Mouse (Mus musculus) kidney, postnatal 0 days (tissue): ENCODE results near the gene Ap3m1. TPM values are rescaled to one million over a fixed set of nuclear protein-coding genes. Genes with fewer than 3 reads are reported as not detected.

Source experiments
- ATAC-seq: fragments of 200-750 bp; cut with Nextera tagmentation; replicated peaks from 2 replicates; pipeline ENCODE4 v1.8.0; 2017; ENCODE audit warnings: low read depth, moderate number of reproducible peaks, moderate TSS enrichment, moderate library complexity; ENCODE audit not compliant: low FRiP score
- DNase-seq: peaks from one replicate; pipeline ENCODE4 v3.0.0-alpha.2; 2016; ENCODE audit warnings: low spot score
- H3K27ac ChIP-seq: fragments of 300-500 bp; sonication (generic); 2 replicates; pipeline ENCODE4 v1.5.1; 2014; ENCODE audit warnings: mild to moderate bottlenecking
- H3K27me3 ChIP-seq: fragments of 300-500 bp; sonication (generic); 2 replicates; pipeline ENCODE4 v1.6.1; 2014; ENCODE audit warnings: low read length, mixed read lengths; ENCODE audit not compliant: insufficient read depth
- H3K36me3 ChIP-seq: fragments of 300-500 bp; sonication (generic); 2 replicates; pipeline ENCODE4 v1.6.1; 2014; ENCODE audit warnings: low read length, mixed read lengths; ENCODE audit not compliant: insufficient read depth
- H3K4me1 ChIP-seq: fragments of 300-500 bp; sonication (generic); replicated peaks from 2 replicates; pipeline ENCODE4 v1.6.1; 2014; ENCODE audit warnings: antibody characterized with exemption, low read length, mixed read lengths; ENCODE audit not compliant: insufficient read depth
- H3K4me2 ChIP-seq: fragments of 300-500 bp; sonication (generic); 2 replicates; pipeline ENCODE4 v1.6.1; 2014; ENCODE audit warnings: mild to moderate bottlenecking, low read length, moderate library complexity, mixed read lengths
- H3K4me3 ChIP-seq: fragments of 300-500 bp; sonication (generic); replicated peaks from 2 replicates; pipeline ENCODE4 v1.5.1; 2014; ENCODE audit warnings: low read depth, low read length
- H3K9ac ChIP-seq: fragments of 300-500 bp; sonication (generic); 2 replicates; pipeline ENCODE4 v1.6.1; 2014; ENCODE audit warnings: low read depth, low read length
- H3K9me3 ChIP-seq: fragments of 300-500 bp; sonication (generic); replicated peaks from 2 replicates; pipeline ENCODE4 v1.6.1; 2016; ENCODE audit warnings: low read length, inconsistent platforms, mixed read lengths
- CTCF ChIP-seq: IDR thresholded peaks from 2 replicates; pipeline ENCODE4 v1.5.1; 2016; ENCODE audit warnings: antibody characterized with exemption, low read depth, mild to moderate bottlenecking, moderate library complexity
- WGBS: fragments of 180-500 bp; shearing (Covaris S2); extraction: QIAGEN DNeasy Blood & Tissue Kit; methylation state at CpG from one replicate; pipeline ENCODE4 v1.1.7; 2014; 5-methylcytosine and 5-hydroxymethylcytosine counted together
- polyA plus RNA-seq: library from polyadenylated mRNA; unstranded; fragments of >200 nt; fragmentation: Nextera tagmentation; extraction: Ambion mirVana; gene quantifications from 2 replicates; pipeline ENCODE4 v1.2.1, GENCODE M21; 2015

The Ap3m1 gene
- polyA plus RNA-seq, 1 experiment from 2014 or later: 50.7 TPM

- Histone ChIP-seq H3K4me3 (no peak overlapping the region), H3K27ac (no peak overlapping the region), H3K4me1 (0 out of 2 replicates have a peak, but pooled peaks cover 6% of the 10 kb centered on the region), H3K36me3 (0 out of 2 replicates have a peak, but pooled peaks cover 3% of the 10 kb centered on the region), H3K9ac (no peak overlapping the region), H3K9me3 (no peaks in the 10 kb centered on the region), H3K4me2 (no peak overlapping the region), H3K27me3 (no peaks in the 10 kb centered on the region)
- TF ChIP-seq CTCF: peak; percentile 71
- peak; percentile 62 for DNase-seq
- ATAC-seq: no peak
Observed at GRCm38 (mm10) chr14:21048879-21049278, 3.4 kb downstream of the Ap3m1 start.

GRCm38 (mm10) chr14:21047840-21048239 lies 4.5 kb downstream of the Ap3m1 start:
- no peaks in the 10 kb centered on the region for H3K9me3 ChIP-seq
- no peaks in the 10 kb centered on the region for H3K27me3 ChIP-seq
- ATAC-seq (no peak), DNase-seq (no peak)
- no peaks in the 10 kb centered on the region for H3K4me1 ChIP-seq
- H3K4me2 ChIP-seq: no peak overlapping the region
- 0 out of 2 replicates have a peak, but pooled peaks cover 3% of the 10 kb centered on the region for H3K36me3 ChIP-seq
- no peak overlapping the region for H3K4me3 ChIP-seq
- H3K27ac ChIP-seq: no peak overlapping the region
- TF ChIP-seq CTCF: no peak
- H3K9ac ChIP-seq: no peak overlapping the region
- 77% methylated on average over 2 of the region's 2 CpGs for WGBS

- TF ChIP-seq CTCF: no peak
- ATAC-seq (no peak), DNase-seq (no peak)
- Histone ChIP-seq H3K4me2 (no peak overlapping the region), H3K36me3 (peaks cover 15% of the 10 kb centered on the region; the same call in 1 of the 2 replicates), H3K4me3 (no peak overlapping the region), H3K27me3 (no peaks in the 10 kb centered on the region), H3K27ac (no peak overlapping the region), H3K4me1 (no peaks in the 10 kb centered on the region), H3K9me3 (no peaks in the 10 kb centered on the region), H3K9ac (no peak overlapping the region)
- WGBS: 89% methylated on average over 4 of the region's 4 CpGs
Observed at GRCm38 (mm10) chr14:21039623-21040022, 12.7 kb downstream of the Ap3m1 start.

GRCm38 (mm10) chr14:21039077-21039476 lies 13.2 kb downstream of the Ap3m1 start:
- WGBS: 85% methylated on average over 12 of the region's 12 CpGs
- TF ChIP-seq CTCF: no peak
- no peak for DNase-seq

GRCm38 (mm10) chr14:21034791-21035190 lies 17.5 kb downstream of the Ap3m1 start:
- no peak overlapping the region for H3K27ac ChIP-seq
- H3K9me3 ChIP-seq: no peaks in the 10 kb centered on the region
- H3K4me1 ChIP-seq: peaks cover 10% of the 10 kb centered on the region; the same call in 1 of the 2 replicates
- ATAC-seq: no peak
- no peak for DNase-seq
- TF ChIP-seq CTCF: no peak
- 88% methylated on average over 3 of the region's 3 CpGs for whole genome bisulfite sequencing
- H3K4me2 ChIP-seq: no peak overlapping the region
- no peak overlapping the region for H3K9ac ChIP-seq
- H3K36me3 ChIP-seq: peaks cover 26% of the 10 kb centered on the region
- no peaks in the 10 kb centered on the region for H3K27me3 ChIP-seq
- H3K4me3 ChIP-seq: no peak overlapping the region

More at GRCm38 (mm10) chr14:21039077-21039476, 13.2 kb downstream of the Ap3m1 start:
- Histone ChIP-seq H3K4me2 (no peak overlapping the region), H3K4me1 (no peaks in the 10 kb centered on the region), H3K9me3 (no peaks in the 10 kb centered on the region), H3K36me3 (peaks cover 16% of the 10 kb centered on the region; the same call in 1 of the 2 replicates), H3K27ac (no peak overlapping the region), H3K27me3 (no peaks in the 10 kb centered on the region), H3K4me3 (no peak overlapping the region), H3K9ac (no peak overlapping the region)
- ATAC-seq: no peak

GRCm38 (mm10) chr14:21034271-21034670 lies 18.0 kb downstream of the Ap3m1 start:
- DNase-seq (no peak), ATAC-seq (no peak)
- Histone ChIP-seq H3K27me3 (no peaks in the 10 kb centered on the region), H3K27ac (no peak overlapping the region), H3K4me3 (no peak overlapping the region), H3K9ac (no peak overlapping the region), H3K36me3 (peaks cover 31% of the 10 kb centered on the region), H3K4me2 (no peak overlapping the region), H3K4me1 (peaks cover 10% of the 10 kb centered on the region; the same call in 1 of the 2 replicates), H3K9me3 (no peaks in the 10 kb centered on the region)
- TF ChIP-seq CTCF: no peak
- 87% methylated on average over 4 of the region's 4 CpGs for whole genome bisulfite sequencing
